Mouse (Mus musculus) subcutaneous adipose tissue, adult 2 months (tissue): ENCODE data around the gene Dctn3. TPM values are rescaled to one million over a fixed set of nuclear protein-coding genes. Genes with fewer than 3 reads are reported as not detected.

ENCODE experiments used
- polyA plus RNA-seq: library from polyadenylated mRNA; depleted of rRNA; stranded (reverse); fragments of >200 nt; gene quantifications from 2 replicates; pipeline ENCODE4 v1.2.3, GENCODE M21; 2012; ENCODE audit warnings: low replicate concordance; rRNA removed

The Dctn3 gene
- polyA plus RNA-seq: 44.0 and 82.9 TPM in 2 replicates

DNA sequence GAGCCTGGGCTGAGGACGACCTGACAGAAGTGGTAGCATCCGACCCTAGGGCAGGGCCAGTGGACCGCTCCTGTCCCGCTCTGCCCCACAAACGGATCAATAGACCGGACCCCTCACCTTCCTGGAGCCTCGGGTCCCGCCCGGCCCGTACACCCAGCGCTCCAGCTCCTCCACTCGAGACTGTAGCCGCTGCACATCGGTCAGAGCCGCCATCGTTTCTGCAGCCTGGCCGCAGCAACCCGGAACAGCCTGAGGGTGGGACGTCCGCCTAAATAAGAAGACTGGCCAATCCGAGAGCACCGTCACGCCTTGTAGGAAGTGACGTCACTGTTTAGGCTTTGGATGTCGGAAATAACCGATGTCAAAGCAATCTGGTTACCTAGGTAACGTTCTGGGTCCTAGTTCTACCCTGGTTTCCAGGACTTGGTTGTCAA, at the start of gene Dctn3:
Dctn3 (minus strand) TSS at position 253 of the 434 bp plus-strand sequence.

DNA sequence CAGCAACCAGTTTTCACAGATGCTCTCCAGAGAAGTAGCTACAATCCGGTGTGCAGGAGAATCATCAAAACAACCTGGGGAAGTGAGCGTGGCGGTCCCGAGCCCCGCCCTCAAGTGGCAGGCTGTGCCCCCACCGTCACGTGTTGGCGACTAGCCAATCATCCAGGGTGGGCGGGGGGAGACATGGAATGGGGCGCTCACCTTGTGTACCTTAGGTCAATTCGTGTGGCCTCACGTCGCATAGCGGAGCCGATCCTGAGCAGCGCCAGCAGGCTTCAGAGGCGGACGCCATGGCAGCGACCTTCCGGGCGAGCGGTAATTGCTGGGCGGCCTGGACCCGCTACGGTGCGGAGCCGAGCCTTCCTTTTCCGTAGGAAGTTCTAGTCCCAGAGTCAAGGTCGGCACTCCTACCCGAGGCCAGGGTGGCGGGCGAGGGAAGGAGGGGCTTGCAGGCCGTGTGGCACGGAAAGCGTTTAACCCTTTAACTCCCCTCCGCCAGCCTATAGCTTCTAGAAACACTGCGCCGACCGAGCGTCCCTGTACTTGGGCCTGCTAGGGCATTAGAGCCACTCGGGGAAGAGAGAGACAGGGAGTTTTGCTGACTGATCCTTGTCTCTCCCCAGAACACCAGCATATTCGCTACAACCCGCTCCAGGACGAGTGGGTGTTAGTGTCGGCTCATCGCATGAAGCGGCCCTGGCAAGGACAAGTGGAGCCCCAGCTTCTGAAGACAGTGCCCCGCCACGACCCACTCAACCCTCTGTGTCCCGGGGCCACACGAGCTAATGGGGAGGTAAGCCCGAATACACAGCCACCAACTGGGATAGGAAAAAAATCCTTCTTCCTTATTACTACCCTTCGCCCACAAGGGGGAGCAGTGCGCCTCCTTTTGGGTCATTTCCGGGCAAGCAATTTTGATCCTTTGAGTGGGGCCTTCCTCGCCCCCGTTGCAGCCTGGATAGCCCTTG, 32.7 kb upstream of the Dctn3 start, which contains the start of gene Sigmar1:
Sigmar1 (minus strand) TSS at position 820 of the 968 bp plus-strand sequence.

DNA sequence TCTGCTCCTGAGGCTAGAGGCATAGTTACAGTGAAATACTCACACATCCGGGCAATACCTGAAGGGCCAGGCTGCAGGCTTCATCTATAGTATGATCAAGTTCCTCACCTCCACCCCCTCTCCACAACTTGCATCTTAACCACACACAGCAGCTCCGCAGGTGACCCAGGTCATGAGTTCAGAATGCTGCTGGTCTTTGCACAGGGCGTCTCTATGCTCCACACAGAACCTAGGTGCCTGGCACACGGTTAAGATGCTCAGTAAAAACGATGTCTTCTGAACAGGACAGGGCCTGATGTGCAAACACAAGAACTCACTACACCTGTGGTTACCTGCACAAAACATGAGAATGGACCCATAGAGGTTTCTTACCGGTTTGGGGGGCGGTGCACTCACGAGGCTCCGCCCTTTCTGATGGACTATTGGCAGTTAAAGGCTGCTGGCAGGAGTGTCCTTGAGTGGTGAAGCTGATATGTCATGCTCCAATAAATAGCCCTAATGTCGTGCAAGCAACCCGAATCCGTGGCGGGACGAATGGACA, 31.9 kb upstream of the Dctn3 start, which contains the start of gene Galt:
Galt (plus strand) TSS at position 432 of the 541 bp plus-strand sequence.

DNA sequence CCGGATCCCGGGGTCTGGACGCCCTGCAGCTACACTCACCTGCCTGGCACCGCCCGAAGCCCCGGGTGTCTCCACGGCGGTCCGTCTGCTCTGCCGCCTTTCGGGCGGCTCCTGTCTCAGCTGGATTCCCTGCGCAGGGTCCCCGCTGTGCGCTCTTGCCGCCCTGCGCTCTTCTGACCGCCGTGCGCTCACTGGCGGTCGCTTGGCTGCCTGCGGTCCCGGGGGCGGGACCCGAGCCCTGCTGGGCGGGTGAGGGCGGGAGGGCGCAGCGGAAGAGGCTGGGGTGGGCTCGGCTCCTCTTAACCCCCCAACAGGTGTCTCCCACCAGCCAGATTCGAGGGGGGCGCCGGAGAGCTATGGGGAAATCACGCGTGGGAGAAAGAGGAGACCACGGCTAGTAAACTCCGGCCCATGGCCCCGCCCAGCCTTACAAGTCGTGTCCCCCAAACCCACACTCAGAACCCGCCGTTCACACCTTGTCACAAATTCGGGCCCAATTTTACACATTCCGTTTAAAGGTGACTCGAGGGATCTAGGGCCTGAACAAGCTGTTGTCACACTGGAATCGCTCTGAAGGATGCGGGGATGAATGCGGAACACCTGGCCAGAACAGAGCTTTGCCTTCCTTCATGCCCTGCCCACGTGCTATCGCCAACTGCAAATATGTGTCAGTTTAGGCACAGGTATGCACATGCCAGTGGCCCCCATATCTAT, 8.2 kb upstream of the Dctn3 start, which contains the start of gene Arid3c:
Arid3c (minus strand) TSS at position 91 of the 714 bp plus-strand sequence.

DNA sequence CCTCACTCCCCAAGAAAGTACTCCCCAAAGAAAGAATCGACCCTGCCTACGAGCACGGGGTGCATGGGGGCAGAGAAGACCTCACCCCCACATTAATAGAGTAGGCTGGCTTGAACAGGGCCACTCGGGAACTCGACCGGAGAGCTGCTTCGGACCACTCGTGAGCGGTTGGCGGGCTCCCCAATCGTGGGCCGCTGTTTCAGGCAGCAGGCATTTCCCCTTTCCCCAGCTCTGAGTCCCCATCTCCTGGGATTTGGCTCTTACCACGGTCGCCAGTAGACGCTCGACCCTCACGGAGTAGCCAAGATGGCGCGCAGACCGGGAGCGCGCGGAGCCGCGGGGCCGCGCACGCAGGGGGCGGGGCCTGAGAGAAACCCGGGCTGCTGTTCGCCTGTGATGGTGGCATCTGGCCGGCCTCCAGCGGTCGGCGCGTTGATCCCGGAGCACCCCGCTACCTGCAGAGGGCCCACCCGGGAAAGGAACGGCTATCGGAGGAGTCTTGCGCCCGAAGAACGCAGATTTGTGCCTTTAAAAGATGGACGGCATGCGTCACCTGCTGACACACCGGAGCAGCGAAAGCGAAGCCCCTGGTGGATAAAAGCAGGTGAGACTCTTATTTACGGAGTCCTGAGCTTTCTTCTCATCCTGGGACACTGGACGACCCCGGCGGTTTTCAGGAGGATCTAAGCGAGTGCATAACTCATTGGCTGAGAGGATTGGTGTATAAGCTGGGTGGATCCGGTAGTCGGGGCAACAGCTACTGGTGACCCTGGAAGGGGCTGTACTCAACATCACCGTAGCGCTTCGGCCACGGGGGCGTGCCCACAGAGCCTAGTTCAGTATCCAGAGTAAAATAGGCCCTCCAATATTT, 9.5 kb downstream of the Dctn3 start, which contains the start of gene Rpp25l:
Rpp25l (minus strand) TSS at position 338 of the 871 bp plus-strand sequence.

DNA sequence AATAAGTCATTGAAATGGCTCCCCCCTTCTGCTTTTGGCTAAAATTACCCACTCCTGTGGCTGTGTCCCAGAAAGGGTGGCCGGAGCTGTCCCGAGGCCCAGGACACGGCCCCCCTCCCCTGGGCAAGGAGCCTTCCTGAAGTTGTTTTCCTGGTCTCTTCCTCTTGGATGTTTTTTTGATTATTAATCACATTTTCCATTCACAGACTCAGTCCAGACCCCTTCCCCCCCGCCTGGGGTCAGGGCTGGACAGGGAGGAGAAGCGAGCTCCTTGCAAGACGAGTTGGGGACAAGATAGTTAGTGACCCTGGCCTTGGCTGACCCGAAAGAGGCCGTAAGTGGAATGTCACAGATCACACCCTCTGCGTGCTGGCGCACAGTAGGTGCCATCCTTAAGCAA, 23.2 kb downstream of the Dctn3 start, which contains the start of gene Il11ra1:
Il11ra1 (plus strand) TSS at position 207 of the 400 bp plus-strand sequence.

DNA sequence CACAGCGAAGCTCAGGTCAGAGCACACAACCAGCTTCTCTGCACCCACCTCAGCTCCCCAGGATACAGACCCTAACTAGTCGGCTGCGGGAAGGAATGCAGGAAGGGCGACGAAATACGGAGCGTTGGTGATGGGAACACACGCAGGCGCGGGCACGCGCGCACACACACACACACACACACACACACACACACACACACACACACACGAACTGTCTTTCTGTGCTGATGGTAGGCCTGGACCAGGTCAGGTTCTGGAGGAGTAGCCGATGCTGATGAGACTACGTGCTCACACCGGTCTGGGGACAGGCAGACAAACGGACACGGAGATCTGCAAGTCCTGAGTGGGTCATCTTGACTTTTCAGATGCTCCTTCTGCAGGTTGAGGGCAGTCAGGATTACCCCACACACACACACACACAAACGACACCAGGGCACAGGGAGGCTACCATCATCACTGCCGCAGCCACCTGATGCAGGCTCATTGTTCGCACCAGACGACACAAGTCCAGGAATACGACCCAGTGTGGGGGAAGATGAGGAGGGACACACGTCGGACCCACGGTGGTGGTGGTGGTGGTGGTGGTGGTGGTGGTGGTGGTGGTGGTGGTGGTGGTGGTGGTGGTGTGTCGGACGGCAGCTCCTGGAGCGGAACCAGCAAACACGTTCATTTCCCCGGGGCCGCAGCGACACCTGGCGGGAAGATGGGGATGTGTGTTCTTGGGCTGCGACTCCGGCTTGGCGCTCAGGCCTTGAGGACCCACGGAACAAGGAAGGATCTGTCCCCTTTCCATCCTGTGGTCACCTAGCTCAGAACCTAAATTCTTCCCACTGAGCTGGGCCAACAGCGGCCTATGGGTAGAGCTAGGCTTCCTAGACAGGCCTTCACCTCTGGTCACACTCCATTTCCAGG, 25.8 kb downstream of the Dctn3 start, which contains the start of gene Cntfr:
Cntfr (minus strand) TSS at position 160 of the 912 bp plus-strand sequence.

Other genes starting within 250 kb of the Dctn3 start
- gene AI464131, start 220.1 kb downstream of the Dctn3 start, polyA plus RNA-seq: 15.4 and 32.5 TPM in 2 replicates
- gene 1110017D15Rik, start 205.8 kb downstream of the Dctn3 start, polyA plus RNA-seq: 0.27 TPM in 1 of 2 replicates, not detected in the other
- gene Fam219a, start 153.6 kb downstream of the Dctn3 start, polyA plus RNA-seq: 28.0 and 28.1 TPM in 2 replicates
- 0.48 and 0.79 TPM in 2 replicates for gene Dnaic1, start 153.4 kb downstream of the Dctn3 start, polyA plus RNA-seq
- gene Enho, start 82.8 kb downstream of the Dctn3 start, polyA plus RNA-seq: 11.0 and 13.5 TPM in 2 replicates
- gene Cntfr, start 26.1 kb downstream of the Dctn3 start, polyA plus RNA-seq: 2.4 and 3.0 TPM in 2 replicates
- 80.9 and 150 TPM in 2 replicates for gene Il11ra1, start 23.2 kb downstream of the Dctn3 start, polyA plus RNA-seq
- 35.2 and 49.7 TPM in 2 replicates for gene Rpp25l, start 9.6 kb downstream of the Dctn3 start, polyA plus RNA-seq
- not detected in 2 replicates for gene Arid3c, start 8.0 kb upstream of the Dctn3 start, polyA plus RNA-seq
- gene Galt, start 32.1 kb upstream of the Dctn3 start, polyA plus RNA-seq: 66.8 and 101 TPM in 2 replicates
- gene Sigmar1, start 33.0 kb upstream of the Dctn3 start, polyA plus RNA-seq: 196 and 284 TPM in 2 replicates
- gene Ccl27a, start 51.1 kb upstream of the Dctn3 start, polyA plus RNA-seq: 42.2 and 56.4 TPM in 2 replicates
- 33.5 TPM in 1 of 2 replicates, not detected in the other for gene Gm21541, start 180.4 kb upstream of the Dctn3 start, polyA plus RNA-seq
- gene Gm20878, start 218.4 kb upstream of the Dctn3 start, polyA plus RNA-seq: 1.9 and 4.4 TPM in 2 replicates
- not detected in 2 replicates for gene Fam205a4, start 242.9 kb upstream of the Dctn3 start, polyA plus RNA-seq